Mouse (Mus musculus) thymus, adult 2 months (tissue): ENCODE results near the gene Itgb8. TPM values are rescaled to one million over a fixed set of nuclear protein-coding genes. Genes with fewer than 3 reads are reported as not detected.

Source experiments
- DNase-seq: peaks from one replicate; pipeline ENCODE4 v3.0.0; 2021
- H3K27ac ChIP-seq: fragments of 200-500 bp; 2 replicates; pipeline ENCODE4 v1.5.1; 2012; ENCODE audit warnings: low read length, control low read depth; ENCODE audit not compliant: control insufficient read depth, insufficient read depth
- H3K27me3 ChIP-seq: fragments of 200-500 bp; 2 replicates; pipeline ENCODE4 v1.6.1; 2012; ENCODE audit warnings: mild to moderate bottlenecking, low read length, moderate library complexity, mixed read lengths; ENCODE audit not compliant: control insufficient read depth, insufficient read depth
- H3K36me3 ChIP-seq: fragments of 200-500 bp; 2 replicates; pipeline ENCODE4 v1.6.1; 2012; ENCODE audit warnings: mild to moderate bottlenecking, low read length, moderate library complexity; ENCODE audit not compliant: control insufficient read depth, insufficient read depth
- H3K4me1 ChIP-seq: fragments of 200-500 bp; replicated peaks from 2 replicates; pipeline ENCODE4 v1.6.1; 2012; ENCODE audit warnings: low read length; ENCODE audit not compliant: control insufficient read depth, insufficient read depth
- H3K4me3 ChIP-seq: fragments of 200-500 bp; 2 replicates; pipeline ENCODE4 v1.5.1; 2012; ENCODE audit warnings: mild to moderate bottlenecking, low read length, control low read depth, moderate library complexity; ENCODE audit not compliant: control insufficient read depth, insufficient read depth
- CTCF ChIP-seq: fragments of 200-500 bp; IDR thresholded peaks from 2 replicates; pipeline ENCODE4 v1.5.1; 2012; ENCODE audit warnings: mild to moderate bottlenecking, control low read depth, low read length, moderate library complexity, borderline replicate concordance; ENCODE audit not compliant: control insufficient read depth, poor library complexity, insufficient read depth; ENCODE audit errors: extremely low read depth
- POLR2A ChIP-seq: fragments of 200-500 bp; IDR thresholded peaks from 2 replicates; pipeline ENCODE4 v1.6.1; 2012; ENCODE audit warnings: mild to moderate bottlenecking, low read length, control low read depth, moderate library complexity; ENCODE audit not compliant: control insufficient read depth, poor library complexity, insufficient read depth; ENCODE audit errors: extremely low read depth
- WGBS: fragments of 180-500 bp; shearing (Covaris S2); methylation state at CpG from one replicate; pipeline ENCODE4 v1.1.7; 2018; 5-methylcytosine and 5-hydroxymethylcytosine counted together
- polyA plus RNA-seq: library from polyadenylated mRNA; depleted of rRNA; stranded (reverse); fragments of >200 nt; gene quantifications from 2 replicates; pipeline ENCODE4 v1.2.3, GENCODE M21; 2012; rRNA removed

Gene Itgb8
- polyA plus RNA-seq, 1 experiment = 0.61 TPM

DNA sequence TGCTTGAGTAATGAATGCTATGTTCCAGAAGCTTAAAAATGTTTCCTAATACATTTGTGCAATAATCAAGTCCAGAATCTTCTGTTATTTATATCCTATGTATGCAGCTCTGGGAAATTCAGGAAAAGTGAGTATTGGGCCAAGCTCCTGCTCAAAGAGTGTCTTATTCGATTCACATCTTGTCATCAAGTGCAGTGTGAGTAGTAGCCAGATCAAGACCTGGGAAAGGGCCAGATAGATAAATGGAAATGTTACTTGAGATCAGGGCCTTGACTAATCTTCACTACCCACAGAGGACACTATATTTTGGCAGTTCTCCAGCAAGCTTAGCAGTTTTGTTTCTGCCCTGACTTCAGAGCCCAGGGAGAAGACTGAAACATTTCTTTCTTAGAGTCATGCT lies 100.7 kb downstream of the Itgb8 start:
- H3K27me3 ChIP-seq = no peaks in the 10 kb centered on the region
- no peaks in the 10 kb centered on the region for H3K36me3 ChIP-seq
- no peak for TF ChIP-seq CTCF
- H3K4me3 ChIP-seq = no peak overlapping the region
- WGBS = 86% methylated on average over 1 of the region's 1 CpGs
- no peak for DNase-seq
- H3K4me1 ChIP-seq = no peaks in the 10 kb centered on the region
- no peak overlapping the region for H3K27ac ChIP-seq

DNA sequence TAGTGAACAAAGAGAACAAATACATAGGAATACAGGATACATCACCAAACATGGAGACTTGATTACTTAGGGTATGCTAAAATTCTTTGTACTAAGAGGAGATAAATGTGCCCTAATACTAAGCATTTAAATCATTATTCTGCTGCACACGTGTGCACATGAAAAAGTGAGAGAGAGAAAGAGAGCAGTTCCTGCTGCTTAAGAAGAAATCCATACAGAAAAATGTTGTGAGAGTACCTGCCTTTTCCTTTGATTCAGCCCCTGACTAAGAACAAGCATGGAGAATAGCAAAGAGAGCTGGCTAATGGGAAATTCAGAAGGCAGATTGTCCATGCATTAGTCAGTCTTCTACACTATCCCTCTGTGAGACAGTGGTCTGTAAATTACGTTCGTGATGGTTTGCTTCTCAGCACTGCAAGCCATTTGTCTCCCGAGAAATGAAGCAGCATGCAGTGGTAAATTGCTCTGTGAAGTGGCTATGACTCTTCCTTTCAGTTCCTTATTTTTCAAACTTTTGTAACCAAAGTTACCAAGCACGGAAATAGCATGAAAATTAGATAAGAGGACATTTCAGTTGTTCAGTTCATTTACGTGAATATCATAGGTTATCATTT lies 125.0 kb downstream of the Itgb8 start:
- no peak for TF ChIP-seq CTCF
- TF ChIP-seq POLR2A = no peak
- 3% methylated on average over 6 of the region's 6 CpGs for WGBS
- no peak for DNase-seq
- no peak overlapping the region for H3K27ac ChIP-seq
- no peaks in the 10 kb centered on the region for H3K36me3 ChIP-seq
- H3K4me1 ChIP-seq = no peaks in the 10 kb centered on the region
- H3K27me3 ChIP-seq = no peaks in the 10 kb centered on the region
- no peak overlapping the region for H3K4me3 ChIP-seq

- Histone ChIP-seq H3K27ac (no peak overlapping the region), H3K27me3 (no peaks in the 10 kb centered on the region), H3K36me3 (no peaks in the 10 kb centered on the region), H3K4me3 (no peak overlapping the region), H3K4me1 (no peaks in the 10 kb centered on the region)
- 76% methylated on average over 2 of the region's 2 CpGs for WGBS
- no peak for DNase-seq
- no peak for TF ChIP-seq POLR2A
- no peak for TF ChIP-seq CTCF
Observed at GRCm38 (mm10) chr12:119110091-119110490, 128.5 kb downstream of the Itgb8 start.

Other genes starting within 250 kb of the Itgb8 start
- gene Macc1, start 75.5 kb upstream of the Itgb8 start, polyA plus RNA-seq = 0.05 and 0.09 TPM in 2 replicates